Mouse (Mus musculus) forebrain, embryonic 10.5 days (tissue): ENCODE results near the gene Eppin. TPM values are rescaled to one million over a fixed set of nuclear protein-coding genes. Genes with fewer than 3 reads are reported as not detected.
"Not testable (repeated sequence)": the region's sequence is repeated elsewhere in the genome, so short reads cannot be mapped to it uniquely, and the experiment has no call there.

Experiments used
- DNase-seq: peaks from one replicate; pipeline ENCODE4 v3.0.0-alpha.2; 2017; ENCODE audit warnings: low spot score; ENCODE audit errors: extremely low spot score
- H3K27ac ChIP-seq: fragments of 300-500 bp; sonication (generic); 2 replicates; pipeline ENCODE4 v1.5.1; 2016; ENCODE audit warnings: mild to moderate bottlenecking
- H3K27me3 ChIP-seq: fragments of 300-500 bp; sonication (generic); 2 replicates; pipeline ENCODE4 v1.6.1; 2016; ENCODE audit warnings: mild to moderate bottlenecking; ENCODE audit not compliant: poor library complexity, severe bottlenecking
- H3K36me3 ChIP-seq: fragments of 300-500 bp; sonication (generic); replicated peaks from 2 replicates; pipeline ENCODE4 v1.6.1; 2016; ENCODE audit warnings: mild to moderate bottlenecking, moderate library complexity
- H3K4me1 ChIP-seq: fragments of 300-500 bp; sonication (generic); 2 replicates; pipeline ENCODE4 v1.6.1; 2016
- H3K4me3 ChIP-seq: fragments of 300-500 bp; sonication (generic); 2 replicates; pipeline ENCODE4 v1.5.1; 2016; ENCODE audit warnings: mild to moderate bottlenecking, moderate library complexity
- H3K9me3 ChIP-seq: fragments of 300-500 bp; sonication (generic); 2 replicates; pipeline ENCODE4 v1.6.1; 2016; ENCODE audit warnings: mild to moderate bottlenecking, moderate library complexity
- WGBS: fragments of 180-500 bp; shearing (Covaris S2); methylation state at CpG from one replicate; pipeline ENCODE4 v1.1.7; 2016; 5-methylcytosine and 5-hydroxymethylcytosine counted together
- polyA plus RNA-seq: library from polyadenylated mRNA; unstranded; fragments of >200 nt; fragmentation: Nextera tagmentation; extraction: Ambion mirVana; gene quantifications from 2 replicates; pipeline ENCODE4 v1.2.1, GENCODE M21; 2016

Eppin gene
- polyA plus RNA-seq, 1 experiment from 2014 or later = not detected

DNA sequence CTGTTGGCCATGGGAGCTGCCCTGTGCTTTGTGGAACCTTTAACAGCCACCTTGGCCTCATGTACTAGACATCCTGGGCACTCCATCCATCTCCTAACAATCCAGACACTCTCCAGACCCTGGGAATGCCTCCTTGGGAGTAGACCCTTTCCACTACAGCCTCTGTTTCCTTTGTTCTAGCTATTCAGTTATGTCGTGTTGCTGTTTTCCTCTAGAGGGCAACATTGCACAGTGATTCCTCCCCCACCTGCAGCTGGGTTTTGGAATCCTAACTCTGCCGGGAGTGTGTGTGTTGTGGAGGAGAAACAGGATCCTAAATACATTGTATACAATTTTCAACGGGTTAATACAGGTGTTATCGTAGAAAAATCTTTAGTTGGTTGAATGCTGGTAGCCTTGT, 1.4 kb downstream of the Eppin start:
- Histone ChIP-seq H3K36me3 (no peaks in the 10 kb centered on the region), H3K9me3 (no peaks in the 10 kb centered on the region), H3K27me3 (no peaks in the 10 kb centered on the region), H3K27ac (peak overlapping the region; percentile 79), H3K4me3 (no peak overlapping the region), H3K4me1 (no peaks in the 10 kb centered on the region)
- peak; percentile 52 for DNase-seq
- 11% methylated on average over 4 of the region's 4 CpGs for WGBS

DNA sequence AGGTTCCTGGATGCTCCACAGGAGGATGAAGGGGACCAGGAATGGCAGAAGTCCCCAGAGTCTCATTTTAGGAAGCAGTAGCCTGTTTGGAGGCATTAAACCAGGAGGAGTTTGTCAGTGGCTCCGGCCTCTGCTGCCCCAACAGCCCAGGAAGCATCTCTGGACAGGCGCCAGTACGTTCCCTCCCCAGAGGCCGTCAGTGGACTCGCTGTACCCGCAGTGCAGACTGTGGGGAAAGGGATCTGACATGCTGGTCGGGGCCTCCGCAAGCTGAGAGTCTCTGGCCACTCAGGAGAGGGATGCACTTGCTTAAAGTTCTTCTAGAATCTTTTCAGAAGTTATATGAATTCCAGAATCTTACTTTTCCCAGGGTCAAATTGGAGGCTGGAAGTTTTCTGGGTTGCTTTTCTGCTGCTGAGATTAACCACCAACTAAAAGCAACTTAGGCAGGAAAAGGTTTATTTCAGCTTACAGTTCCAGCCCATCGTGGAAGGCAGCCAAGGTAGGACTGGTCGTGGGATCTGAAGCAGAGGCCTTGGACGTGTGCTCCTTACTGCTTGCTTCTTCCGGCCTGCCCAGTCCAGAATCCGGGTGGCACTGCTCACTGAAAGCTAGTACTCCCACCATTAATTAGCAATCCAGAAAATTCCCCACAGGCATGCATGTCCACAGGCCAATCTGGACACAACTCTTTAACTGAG, 8.2 kb downstream of the Eppin start, which contains the start of gene Wfdc6a:
Gene Wfdc6a, minus strand, starts transcription at position 423 of the 701 bp plus-strand sequence.
- H3K27me3 ChIP-seq, DNase-seq, H3K36me3 ChIP-seq, H3K27ac ChIP-seq, H3K9me3 ChIP-seq, H3K4me3 ChIP-seq: not testable (repeated sequence)
- H3K4me1 ChIP-seq = peaks cover 17% of the 10 kb centered on the region
- 67% methylated on average over 13 of the region's 13 CpGs for WGBS

DNA sequence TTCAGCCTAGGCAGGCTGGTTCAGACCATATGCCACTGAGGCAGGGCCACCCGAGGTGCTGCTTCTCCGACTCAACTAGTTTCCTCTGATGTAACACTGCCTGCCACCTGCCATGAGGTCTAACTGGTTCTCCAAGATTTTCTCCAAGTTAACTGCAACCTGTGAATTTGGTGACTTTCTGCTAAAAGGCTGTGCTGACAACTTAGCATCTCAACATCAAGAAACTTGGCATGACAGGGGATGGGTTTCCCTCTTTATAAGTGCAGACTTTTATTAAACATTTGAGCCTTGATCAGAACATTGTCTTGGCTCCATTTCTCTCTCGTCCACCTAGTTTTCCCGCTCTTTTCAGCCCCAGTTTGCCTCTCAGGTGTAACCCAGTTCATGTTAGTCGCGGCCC, 20.0 kb downstream of the Eppin start, which contains the start of gene Spint3:
Gene Spint3, minus strand, starts transcription at position 101 of the 400 bp plus-strand sequence.
- H3K4me3 ChIP-seq, H3K4me1 ChIP-seq, H3K27me3 ChIP-seq, H3K36me3 ChIP-seq, DNase-seq, H3K9me3 ChIP-seq, H3K27ac ChIP-seq: not testable (repeated sequence)
- WGBS = 82% methylated on average over 6 of the region's 6 CpGs

DNA sequence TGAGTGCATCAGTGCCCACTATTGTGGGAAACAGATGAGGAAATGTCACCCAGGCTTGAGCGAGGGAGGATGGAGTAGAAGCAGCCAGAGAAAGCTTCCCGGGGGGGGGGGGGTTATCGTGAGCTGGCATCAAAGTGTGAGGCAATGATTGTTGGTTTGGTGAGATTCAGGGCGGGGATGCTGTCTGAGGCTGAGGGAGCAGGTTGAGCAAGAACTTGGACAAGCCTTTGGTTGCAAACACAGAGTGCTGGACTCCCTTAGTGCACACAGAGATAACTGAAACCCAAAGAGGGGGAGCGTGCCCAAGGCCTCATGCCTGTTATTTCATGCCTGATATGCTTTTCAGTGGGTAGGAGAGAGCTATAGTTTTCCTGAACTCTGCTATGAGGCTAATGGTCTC, 25.9 kb downstream of the Eppin start:
- Histone ChIP-seq H3K9me3 (no peaks in the 10 kb centered on the region), H3K36me3 (peaks cover 21% of the 10 kb centered on the region), H3K4me3 (no peak overlapping the region), H3K27ac (no peak overlapping the region), H3K27me3 (peaks cover 6% of the 10 kb centered on the region), H3K4me1 (peaks cover 21% of the 10 kb centered on the region)
- WGBS = 92% methylated on average over 5 of the region's 5 CpGs
- DNase-seq = no peak

DNA sequence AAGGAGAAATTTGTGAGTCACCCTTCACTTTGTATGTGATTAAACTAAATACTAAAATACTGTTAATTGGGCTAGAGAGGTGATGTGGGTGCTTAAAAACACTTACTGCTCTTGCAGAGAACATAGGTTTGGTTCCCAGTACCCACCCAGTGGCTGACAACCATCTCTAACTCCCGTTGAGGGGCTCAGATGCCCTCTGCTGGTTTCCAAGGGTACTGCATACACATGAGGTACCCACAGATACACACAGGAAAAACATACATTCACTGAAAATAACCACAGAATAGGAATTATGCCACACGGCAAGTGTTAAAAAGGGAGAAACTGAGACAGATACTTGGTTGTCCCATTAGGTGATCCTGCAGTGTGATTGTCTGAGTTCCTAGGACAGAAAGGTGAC, 26.4 kb downstream of the Eppin start:
- no peak overlapping the region for H3K4me3 ChIP-seq
- 82% methylated on average over 2 of the region's 2 CpGs for WGBS
- H3K4me1 ChIP-seq = peaks cover 26% of the 10 kb centered on the region
- H3K27ac ChIP-seq = no peak overlapping the region
- peaks cover 11% of the 10 kb centered on the region for H3K27me3 ChIP-seq
- no peaks in the 10 kb centered on the region for H3K9me3 ChIP-seq
- DNase-seq = no peak
- H3K36me3 ChIP-seq = peaks cover 21% of the 10 kb centered on the region

DNA sequence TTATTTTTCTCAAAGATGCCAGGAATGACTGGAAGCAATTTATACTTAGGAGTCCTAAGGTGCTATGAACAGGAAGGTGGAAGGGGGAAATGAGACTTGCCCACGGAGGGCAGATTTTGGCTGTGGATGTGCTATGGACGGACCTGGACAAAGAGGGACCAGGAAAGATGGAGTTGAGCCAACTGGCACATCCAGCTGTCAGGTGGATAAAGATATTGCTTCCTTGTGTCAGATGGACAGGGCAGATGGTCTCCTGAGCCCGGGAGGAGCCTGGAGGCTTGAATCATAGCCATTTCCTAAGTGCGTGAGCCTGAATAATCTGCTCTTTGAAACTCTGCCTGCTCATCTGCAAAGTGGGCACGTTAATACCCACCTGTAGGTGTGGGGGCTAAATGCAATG, 29.0 kb downstream of the Eppin start:
- H3K27me3 ChIP-seq = peaks cover 25% of the 10 kb centered on the region
- H3K27ac ChIP-seq = peak overlapping the region; percentile 91; the same call in 1 of the 2 replicates
- peaks cover 21% of the 10 kb centered on the region for H3K36me3 ChIP-seq
- DNase-seq = no peak
- WGBS = 80% methylated on average over 5 of the region's 5 CpGs
- peaks cover 27% of the 10 kb centered on the region for H3K4me1 ChIP-seq
- H3K9me3 ChIP-seq = no peaks in the 10 kb centered on the region
- peak overlapping the region; percentile 64 for H3K4me3 ChIP-seq

DNA sequence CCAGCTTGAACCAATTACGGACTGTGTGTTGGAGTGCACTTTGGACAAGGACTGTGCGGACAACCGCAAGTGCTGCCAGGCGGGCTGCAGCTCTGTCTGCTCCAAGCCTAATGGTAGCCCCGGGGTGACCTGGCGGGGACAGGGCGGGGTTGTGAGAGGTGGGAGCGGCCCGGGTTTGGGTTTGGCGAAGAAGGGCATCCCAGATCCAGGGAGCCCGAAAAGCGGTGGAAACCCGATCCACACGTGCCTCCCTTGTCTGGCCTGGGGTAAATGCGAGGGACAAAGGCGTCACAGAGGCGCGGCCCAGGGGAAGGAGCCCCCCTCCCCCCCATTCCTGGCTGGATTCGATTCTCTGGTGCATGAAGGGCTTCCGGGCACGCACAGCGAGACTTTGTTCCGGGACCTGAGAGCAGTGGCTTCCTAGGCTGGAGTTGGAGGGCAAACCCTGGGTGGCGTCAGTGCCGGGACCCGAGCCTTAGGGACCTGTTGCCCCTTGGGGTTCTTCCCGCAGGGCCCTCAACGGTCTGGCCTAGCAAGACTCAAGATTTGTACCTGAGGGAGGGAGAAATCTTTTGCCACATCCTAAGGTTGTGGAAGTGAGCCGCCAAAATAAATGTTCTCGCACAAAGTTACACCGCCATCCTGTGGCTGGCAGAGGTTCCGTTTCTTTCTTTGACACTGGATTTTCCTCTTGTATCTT, 29.9 kb downstream of the Eppin start:
- Histone ChIP-seq H3K9me3 (no peaks in the 10 kb centered on the region), H3K36me3 (peaks cover 21% of the 10 kb centered on the region), H3K4me1 (peaks cover 31% of the 10 kb centered on the region), H3K27me3 (peaks cover 25% of the 10 kb centered on the region), H3K4me3 (peak overlapping the region; percentile 64), H3K27ac (peak overlapping the region; percentile 91)
- peak; percentile 73 for DNase-seq
- WGBS = under 1% methylated on average over 32 of the region's 32 CpGs

DNA sequence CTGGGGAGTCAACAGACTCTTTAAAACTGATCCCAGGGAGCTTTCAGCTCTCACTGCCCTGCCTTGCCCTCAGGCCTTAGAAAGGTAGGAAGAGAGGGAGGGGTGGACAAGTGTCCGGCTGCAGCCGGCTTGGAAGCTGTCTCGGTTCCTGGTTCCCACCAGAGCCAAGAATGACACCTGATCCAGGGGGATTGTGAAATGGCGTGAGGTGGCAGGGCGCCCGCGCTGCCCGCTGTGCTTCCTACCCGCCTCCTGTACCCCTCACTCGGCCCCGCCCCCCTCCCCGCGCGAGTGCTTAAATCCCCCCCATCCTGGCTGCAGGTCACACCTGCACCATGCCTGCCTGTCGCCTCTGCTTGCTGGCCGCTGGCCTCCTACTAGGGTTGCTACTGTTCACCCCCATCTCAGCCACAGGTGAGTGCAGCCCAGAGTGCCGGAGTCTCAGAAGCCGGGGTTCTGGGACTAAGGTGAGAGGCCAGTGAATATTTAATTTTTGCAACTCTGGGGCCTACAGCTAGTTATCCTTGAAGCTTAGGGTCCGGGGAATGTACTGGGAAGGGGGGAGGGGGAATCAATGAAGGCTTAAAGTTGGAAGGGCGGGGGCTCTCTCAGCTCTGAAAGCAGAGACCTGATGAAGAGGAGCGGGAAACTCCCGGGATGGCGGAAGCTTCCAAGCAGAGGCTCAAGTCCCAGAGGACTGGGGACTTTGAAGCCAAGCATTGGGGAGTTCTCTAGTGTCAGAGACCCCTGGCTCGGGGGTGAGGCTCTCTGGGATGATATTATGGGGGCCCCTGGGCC, 30.8 kb downstream of the Eppin start, which contains the start of gene Wfdc2:
Gene Wfdc2, plus strand, starts transcription at position 23 of the 798 bp plus-strand sequence.
- DNase-seq = peak; percentile 43
- Histone ChIP-seq H3K27me3 (peaks cover 30% of the 10 kb centered on the region), H3K4me1 (peaks cover 31% of the 10 kb centered on the region), H3K36me3 (peaks cover 21% of the 10 kb centered on the region), H3K27ac (peak within 1 kb of the TSS; percentile 91), H3K9me3 (no peaks in the 10 kb centered on the region), H3K4me3 (peak within 1 kb of the TSS; percentile 64)
- WGBS = under 1% methylated on average over 24 of the region's 24 CpGs

DNA sequence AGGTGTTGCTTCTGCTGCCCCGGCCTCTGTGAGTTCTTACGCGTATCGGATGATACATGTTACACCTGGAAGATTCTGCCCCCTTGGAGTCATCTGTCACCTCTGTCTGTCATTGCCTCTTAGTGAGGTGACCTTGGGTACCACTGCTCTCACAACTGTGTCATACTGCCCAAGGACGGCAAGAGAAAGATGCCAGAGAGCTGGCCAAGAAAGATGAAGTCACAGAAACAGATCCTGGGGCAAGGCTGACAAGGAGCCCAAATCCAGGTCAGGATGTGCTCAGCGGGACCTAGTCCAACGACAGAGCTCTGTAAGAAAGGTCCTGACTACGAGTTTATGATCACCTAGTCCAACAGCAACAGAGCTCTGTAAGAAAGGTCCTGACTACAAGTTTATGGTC, 33.3 kb downstream of the Eppin start:
- H3K9me3 ChIP-seq = no peaks in the 10 kb centered on the region
- H3K36me3 ChIP-seq = no peaks in the 10 kb centered on the region
- H3K27me3 ChIP-seq = peaks cover 30% of the 10 kb centered on the region
- 92% methylated on average over 8 of the region's 8 CpGs for WGBS
- H3K4me3 ChIP-seq = no peak overlapping the region
- peaks cover 31% of the 10 kb centered on the region for H3K4me1 ChIP-seq
- DNase-seq = no peak
- no peak overlapping the region for H3K27ac ChIP-seq

DNA sequence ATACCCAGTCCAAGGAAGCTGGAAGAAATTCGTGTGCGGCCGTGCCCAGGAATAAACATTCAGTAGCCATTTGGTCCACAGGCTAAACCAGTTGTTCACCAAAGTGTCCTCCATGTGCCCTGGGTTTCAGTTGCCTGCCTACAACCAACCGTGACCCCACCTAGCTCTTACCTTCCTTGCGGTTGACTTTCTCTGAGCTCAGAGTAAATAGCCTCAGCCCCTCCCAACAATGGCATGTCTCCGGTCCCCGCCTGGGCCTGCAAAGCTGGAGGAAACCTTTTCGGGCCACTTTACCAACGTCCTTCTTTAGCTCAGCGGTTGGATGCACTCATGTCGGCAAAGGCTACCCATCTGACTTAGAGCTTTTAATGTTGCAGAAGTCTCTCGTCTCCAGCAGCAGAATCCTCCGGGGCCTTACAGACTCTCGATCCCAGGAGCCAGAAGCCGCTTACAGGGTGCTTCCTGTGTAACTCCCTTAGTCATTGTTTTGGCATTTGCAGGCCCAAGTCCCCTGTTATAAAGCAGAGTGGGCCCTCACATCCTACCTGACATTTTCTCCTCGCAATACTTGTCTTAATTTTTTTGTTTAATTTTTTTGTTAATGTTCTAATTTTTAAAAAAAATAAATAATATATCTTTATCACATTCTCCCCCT, 34.3 kb downstream of the Eppin start:
- H3K27me3 ChIP-seq = peaks cover 30% of the 10 kb centered on the region
- H3K36me3 ChIP-seq = no peaks in the 10 kb centered on the region
- H3K9me3 ChIP-seq = no peaks in the 10 kb centered on the region
- H3K4me1 ChIP-seq = peaks cover 27% of the 10 kb centered on the region
- no peak overlapping the region for H3K4me3 ChIP-seq
- WGBS = 45% methylated on average over 16 of the region's 16 CpGs
- DNase-seq = no peak
- H3K27ac ChIP-seq = no peak overlapping the region

DNA sequence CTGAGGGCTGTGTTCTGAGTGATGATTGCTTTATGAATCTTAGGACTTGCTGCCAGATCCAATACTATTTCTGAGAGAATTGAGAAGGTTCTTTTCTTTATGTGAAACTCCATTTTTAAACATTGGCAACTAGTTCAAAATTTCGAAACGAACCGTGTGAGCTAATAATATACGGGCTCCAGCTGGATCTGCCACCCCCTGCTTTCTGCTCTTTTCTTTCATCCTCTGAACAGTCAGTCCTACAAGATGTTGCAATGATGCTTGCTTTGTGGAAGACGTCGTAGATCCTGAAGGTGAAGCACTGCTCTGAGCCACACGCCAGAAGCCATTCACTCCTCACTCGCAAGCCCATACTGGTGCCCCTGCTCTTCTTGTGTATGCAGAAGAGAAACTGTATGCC, 35.0 kb downstream of the Eppin start:
- Histone ChIP-seq H3K27me3 (peaks cover 30% of the 10 kb centered on the region), H3K4me3 (no peak overlapping the region), H3K9me3 (no peaks in the 10 kb centered on the region), H3K4me1 (peaks cover 20% of the 10 kb centered on the region), H3K27ac (no peak overlapping the region), H3K36me3 (no peaks in the 10 kb centered on the region)
- WGBS = 85% methylated on average over 8 of the region's 8 CpGs
- no peak for DNase-seq

DNA sequence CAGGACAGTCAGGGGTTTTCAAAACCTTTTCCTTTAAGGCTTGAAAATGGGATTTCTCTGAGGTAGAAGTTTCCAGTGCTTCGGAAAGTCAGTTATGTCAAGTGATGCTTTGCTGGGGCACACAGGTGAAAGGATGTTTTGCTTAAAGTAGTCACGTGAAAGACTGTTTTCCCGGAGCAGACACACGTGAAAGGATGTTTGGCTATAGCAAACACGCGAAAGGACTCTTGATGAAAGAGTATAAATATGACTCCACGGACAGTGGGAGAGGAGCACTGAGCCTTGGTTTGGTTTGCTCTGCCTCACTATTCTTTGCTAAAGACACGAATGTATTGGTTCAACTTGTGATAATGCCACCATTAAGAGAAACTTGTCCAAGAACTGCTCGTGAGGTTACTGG, 41.9 kb downstream of the Eppin start:
- 88% methylated on average over 9 of the region's 9 CpGs for WGBS
- no peak overlapping the region for H3K27ac ChIP-seq
- no peak overlapping the region for H3K4me3 ChIP-seq
- no peaks in the 10 kb centered on the region for H3K36me3 ChIP-seq
- peaks cover 16% of the 10 kb centered on the region for H3K4me1 ChIP-seq
- no peaks in the 10 kb centered on the region for H3K9me3 ChIP-seq
- no peak for DNase-seq
- H3K27me3 ChIP-seq = no peaks in the 10 kb centered on the region
